Mouse (Mus musculus): ENCODE measurements at regions not wholly inside any gene's neighbourhood (a gene's known extent, or its start where the extent isn't known, plus 50 kb on each side); places are given as distances from the start of the nearest gene placed in this dataset.

DNA sequence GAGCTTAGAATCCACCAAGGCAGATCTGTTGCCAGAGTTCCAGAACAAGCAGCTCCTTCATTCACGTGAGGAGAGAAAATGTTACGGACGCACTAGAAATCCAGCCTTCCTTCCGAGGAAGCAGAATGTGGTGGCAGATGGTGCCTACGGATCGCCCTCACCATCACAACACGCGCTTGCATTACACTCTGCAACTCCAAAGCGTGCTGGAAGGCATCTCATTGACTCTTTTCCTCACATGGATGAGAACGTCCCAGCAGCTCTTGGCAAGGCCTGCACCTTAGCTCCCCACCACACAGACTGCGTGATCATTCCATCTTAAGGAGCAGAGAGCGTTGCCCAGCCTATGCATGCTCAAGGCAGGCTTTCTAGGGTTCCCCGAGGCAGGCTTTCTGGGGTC lies 55.8 kb upstream of the Ipo5 start:
- ATAC-seq (ENCODE audit: insufficient number of reproducible peaks, low FRiP score, low TSS enrichment): no peak
